Mouse (Mus musculus) heart, postnatal 25 days (tissue): Measurements from ENCODE around the gene Otop3. TPM values are rescaled to one million over a fixed set of nuclear protein-coding genes. Genes with fewer than 3 reads are reported as not detected.

ENCODE experiments used
- DNase-seq: peaks from one replicate; pipeline ENCODE4 v3.0.0; 2022; ENCODE audit warnings: low spot score
- intact Hi-C: fragments of 180-260 bp; cut with DNase I; formaldehyde crosslinking; loops from one replicate; pipeline ENCODE4 v1.15.1; 2025
- total RNA-seq, 2 experiments: library from RNA; stranded (reverse); gene quantifications; 2 replicates each; pipeline ENCODE4 v1.2.3; 2021

Otop3 gene
- total RNA-seq, 2 experiments from 2014 or later, result not detected

- intact Hi-C loops, result loop anchor here (2.0 to 5.0 kb wide), 2 partner anchors 54 to 68 kb away; no protein-coding TSS in a partner anchor
- no peak for DNase-seq
Observed at GRCm38 (mm10) chr11:115359293-115359692, 24.8 kb downstream of the Otop3 start.

GRCm38 (mm10) chr11:115359726-115360125, 25.2 kb downstream of the Otop3 start:
- DNase-seq, result no peak
- intact Hi-C loops, result loop anchor here (2.0 to 5.0 kb wide), 2 partner anchors 53 to 68 kb away; no protein-coding TSS in a partner anchor

- no peak for DNase-seq
- intact Hi-C loops, result no loop called here
Observed at GRCm38 (mm10) chr11:115364136-115364535, 29.6 kb downstream of the Otop3 start.

- DNase-seq, result no peak
- intact Hi-C loops, result no loop called here
Observed at GRCm38 (mm10) chr11:115366039-115366705, 31.6 kb downstream of the Otop3 start.

- no peak for DNase-seq
- intact Hi-C loops, result no loop called here
Observed at GRCm38 (mm10) chr11:115366706-115367394, 32.3 kb downstream of the Otop3 start.

- intact Hi-C loops, result no loop called here
Observed at GRCm38 (mm10) chr11:115367395-115367944, 32.9 kb downstream of the Otop3 start, which contains the start of gene Hid1. Hid1 (minus strand) TSS chr11:115367756.

DNA sequence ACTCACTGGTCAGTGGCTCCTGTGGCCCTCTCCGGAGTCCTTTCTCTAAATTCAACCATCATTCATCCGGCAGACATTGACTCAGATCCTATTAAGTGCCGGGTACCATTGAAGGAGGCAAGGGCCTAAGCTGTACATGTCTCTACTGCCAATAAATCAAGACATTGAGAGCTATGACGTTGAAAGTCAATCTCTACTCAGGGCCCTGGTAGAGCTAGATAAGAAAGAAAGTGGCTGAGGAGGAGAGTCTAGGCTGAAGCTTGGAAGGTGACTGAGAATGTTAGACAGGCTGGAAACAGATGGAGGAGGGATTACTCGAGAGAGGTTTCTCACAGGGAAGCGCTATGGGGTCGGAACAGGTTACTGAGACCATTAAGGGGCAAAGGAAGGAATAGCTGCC, 35.8 kb downstream of the Otop3 start:
- intact Hi-C loops, result no loop called here
- no peak for DNase-seq

More at GRCm38 (mm10) chr11:115367395-115367944, 32.9 kb downstream of the Otop3 start, which contains the start of gene Hid1:
- DNase-seq, result peak; percentile 69

GRCm38 (mm10) chr11:115371354-115371753, 36.8 kb downstream of the Otop3 start:
- no peak for DNase-seq
- intact Hi-C loops, result no loop called here

DNA sequence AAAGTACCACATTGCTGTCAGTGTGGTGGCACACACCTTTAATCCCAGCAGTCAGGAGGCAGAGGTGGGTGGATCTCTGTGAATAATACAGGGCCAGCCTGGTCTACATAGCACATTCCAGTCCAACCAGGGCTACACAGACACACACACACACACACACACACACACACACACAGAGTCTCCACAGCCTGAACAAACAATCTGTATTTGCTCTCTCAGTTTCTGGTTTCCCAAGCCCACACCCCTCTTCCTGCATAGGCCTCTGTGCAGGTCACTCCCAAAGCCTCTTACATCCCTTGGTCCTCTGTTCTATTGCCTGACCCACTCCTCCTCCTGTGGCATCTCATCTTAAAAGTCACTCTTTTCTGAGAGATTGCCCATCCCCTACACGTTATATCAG, 37.5 kb downstream of the Otop3 start:
- intact Hi-C loops, result no loop called here
- DNase-seq, result no peak

DNA sequence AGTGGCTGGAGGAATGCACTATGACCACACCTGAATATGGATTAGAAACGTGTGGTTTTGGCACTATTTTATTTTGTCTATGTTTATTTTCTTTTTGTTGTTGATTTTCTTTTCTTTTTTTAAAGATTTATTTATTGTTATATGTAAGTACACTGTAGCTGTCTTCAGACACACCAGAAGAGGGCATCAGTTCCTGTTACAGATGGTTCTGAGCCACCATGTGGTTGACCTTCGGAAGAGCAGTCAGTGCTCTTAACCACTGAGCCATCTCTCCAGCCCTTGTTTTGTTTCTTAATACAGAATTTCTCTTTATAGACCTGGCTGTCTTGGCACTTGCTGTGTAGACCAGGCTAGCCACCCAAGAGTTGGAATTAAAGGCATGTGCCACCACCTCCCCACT, 38.2 kb downstream of the Otop3 start:
- intact Hi-C loops, result no loop called here
- DNase-seq, result no peak

- intact Hi-C loops, result no loop called here
Observed at GRCm38 (mm10) chr11:115373805-115374694, 39.5 kb downstream of the Otop3 start.

GRCm38 (mm10) chr11:115374695-115375425, 40.3 kb downstream of the Otop3 start:
- intact Hi-C loops, result no loop called here
- no peak for DNase-seq

More at GRCm38 (mm10) chr11:115373805-115374694, 39.5 kb downstream of the Otop3 start:
- DNase-seq, result peak; percentile 63

- no peak for DNase-seq
- intact Hi-C loops, result no loop called here
Observed at GRCm38 (mm10) chr11:115376722-115377121, 42.2 kb downstream of the Otop3 start.

DNA sequence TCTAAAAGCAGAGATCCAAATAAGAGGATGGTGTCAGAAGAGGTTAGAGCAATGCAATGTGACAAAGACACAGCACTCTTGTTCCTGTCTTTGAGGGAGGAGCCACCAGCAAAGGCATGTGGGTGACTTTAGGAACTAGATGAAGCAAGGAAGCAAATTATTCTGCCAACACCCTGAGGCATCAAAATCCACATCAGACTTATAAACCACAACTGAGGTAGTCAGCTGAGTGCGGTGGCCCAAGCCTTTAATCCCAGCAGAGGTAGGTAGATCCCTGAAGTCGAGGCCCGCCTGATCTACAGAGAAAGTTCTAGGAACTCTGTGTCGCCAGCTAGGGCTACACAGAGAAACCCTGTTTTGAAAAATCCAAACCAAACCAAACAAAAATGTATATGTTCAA, 42.7 kb downstream of the Otop3 start:
- intact Hi-C loops, result no loop called here
- no peak for DNase-seq

DNA sequence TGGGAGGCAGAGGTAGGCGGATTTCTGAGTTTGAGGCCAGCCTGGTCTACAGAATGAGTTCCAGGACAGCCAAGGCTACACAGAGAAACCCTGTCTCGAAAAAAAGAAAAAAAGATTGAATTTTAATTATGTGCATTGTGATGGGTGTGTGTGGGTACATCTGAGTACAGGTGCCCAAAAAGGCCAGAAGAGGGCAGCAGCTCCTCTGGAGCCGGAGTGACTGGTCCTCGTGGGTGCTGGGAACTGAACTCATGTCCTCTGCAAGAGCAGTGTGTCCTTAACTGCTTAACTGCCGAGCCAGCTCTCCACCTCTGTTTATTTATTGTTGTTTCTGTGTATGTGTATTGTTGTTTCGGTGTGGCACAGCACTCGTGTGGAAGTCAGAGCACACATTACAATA, 43.3 kb downstream of the Otop3 start:
- DNase-seq, result no peak
- intact Hi-C loops, result no loop called here

GRCm38 (mm10) chr11:115381276-115381675, 46.7 kb downstream of the Otop3 start:
- intact Hi-C loops, result no loop called here
- DNase-seq, result no peak

DNA sequence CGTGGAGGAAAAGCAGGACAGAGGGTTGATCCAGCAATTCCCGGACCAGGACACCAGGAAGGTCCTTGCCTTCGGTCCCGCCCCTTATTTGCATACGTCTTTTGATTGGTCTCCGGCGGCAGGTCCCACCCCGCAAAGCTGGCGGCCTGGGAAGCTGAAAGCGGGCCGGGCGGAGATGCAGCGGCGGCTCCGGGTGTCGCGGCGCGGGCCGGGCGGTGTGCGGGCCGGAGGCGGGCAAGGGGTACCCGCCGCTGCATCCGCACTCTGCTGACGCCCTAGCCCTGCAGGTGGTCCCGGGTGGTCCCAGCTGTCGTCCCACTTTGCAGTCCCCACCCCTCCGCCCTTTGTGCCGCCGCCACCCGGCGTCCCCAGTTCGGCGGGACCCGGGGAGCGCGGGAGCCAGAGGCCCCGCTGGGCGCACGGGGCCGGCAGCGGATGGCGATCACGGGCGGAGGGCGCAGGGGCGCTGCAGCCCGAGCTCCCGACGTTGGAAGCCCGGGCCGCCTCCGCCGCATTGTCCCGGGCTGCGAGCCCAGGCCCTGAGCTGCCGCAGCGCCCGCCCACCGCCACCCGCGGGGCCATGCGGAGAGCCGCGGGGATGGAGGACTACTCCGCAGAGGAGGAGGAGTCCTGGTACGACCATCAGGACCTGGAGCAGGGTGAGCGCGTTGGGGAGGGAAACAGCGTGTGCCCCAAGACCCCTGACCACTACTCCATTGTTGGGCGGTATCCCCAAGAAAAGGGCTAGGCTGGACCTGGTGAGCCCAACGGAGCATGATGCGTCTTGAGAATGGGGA, 47.4 kb downstream of the Otop3 start, which contains the start of gene Cdr2l:
Cdr2l (plus strand) TSS at position 174 of the 797 bp plus-strand sequence.
- peak; percentile 89 for DNase-seq

GRCm38 (mm10) chr11:115382891-115383290, 48.4 kb downstream of the Otop3 start:
- intact Hi-C loops, result no loop called here
- no peak for DNase-seq

More for the DNA sequence above, 47.4 kb downstream of the Otop3 start, which contains the start of gene Cdr2l:
- intact Hi-C loops, result no loop called here
